Mouse (Mus musculus): Measurements from ENCODE around the gene Rab5if. TPM values are rescaled to one million over a fixed set of nuclear protein-coding genes. Genes with fewer than 3 reads are reported as not detected.
"Not testable (repeated sequence)": the region's sequence is repeated elsewhere in the genome, so short reads cannot be mapped to it uniquely, and the experiment has no call there.

Gene Rab5if
- 115 and 137 TPM in 2 replicates for total RNA-seq (2014; rRNA removed)
- polyA plus RNA-seq (2015; fragmentation: Nextera tagmentation; extraction: Ambion mirVana): 149 and 155 TPM in 2 replicates

GRCm38 (mm10) chr2:156862772-156863486 is at the start of gene Rab5if:
Rab5if (plus strand) TSS chr2:156863128.
- Histone ChIP-seq H3K4me2 (ENCODE audit: low read depth, low read length, poor library complexity, severe bottlenecking) (peak within 1 kb of the TSS; percentile 91), H3K36me3 (ENCODE audit: insufficient read depth, low read length) (peaks cover 17% of the 10 kb centered on the region; the same call in 1 of the 2 replicates), H3K27me3 (ENCODE audit: insufficient read depth, low read length) (no peaks in the 10 kb centered on the region), H3K27ac (ENCODE audit: low read depth, low read length) (peak within 1 kb of the TSS; percentile 87), H3K9ac (replicated peaks; ENCODE audit: low read length, poor library complexity, severe bottlenecking) (peak within 1 kb of the TSS; percentile 98), H3K4me3 (ENCODE audit: low read depth, low read length) (peak within 1 kb of the TSS; percentile 100), H3K4me1 (ENCODE audit: insufficient read depth, low read length) (peaks cover 5% of the 10 kb centered on the region; the same call in 1 of the 2 replicates), H3K9me3 (ENCODE audit: low read length) (no peaks in the 10 kb centered on the region)
- peak; percentile 96 for ATAC-seq (ENCODE audit: low FRiP score)
- DNase-seq (ENCODE audit: low spot score): peak; percentile 98
- WGBS: 0% methylated on average over 70 of the region's 98 CpGs
- peak; percentile 82 for TF ChIP-seq CTCF (IDR thresholded peaks at IDR 0.05)

- ATAC-seq (ENCODE audit: low FRiP score): no peak
- Histone ChIP-seq H3K9ac (replicated peaks; ENCODE audit: low read length, poor library complexity, severe bottlenecking) (no peak overlapping the region), H3K4me2 (ENCODE audit: low read depth, low read length, poor library complexity, severe bottlenecking) (no peak overlapping the region), H3K9me3 (ENCODE audit: low read length) (no peaks in the 10 kb centered on the region), H3K4me3 (ENCODE audit: low read depth, low read length) (no peak overlapping the region), H3K4me1 (ENCODE audit: insufficient read depth, low read length) (no peaks in the 10 kb centered on the region), H3K27me3 (ENCODE audit: insufficient read depth, low read length) (no peaks in the 10 kb centered on the region), H3K27ac (ENCODE audit: low read depth, low read length) (no peak overlapping the region), H3K36me3 (ENCODE audit: insufficient read depth, low read length) (no peaks in the 10 kb centered on the region)
- WGBS: 9% methylated on average over 8 of the region's 8 CpGs
- TF ChIP-seq CTCF (IDR thresholded peaks at IDR 0.05): no peak
- DNase-seq (ENCODE audit: low spot score): peak; percentile 11
Observed at GRCm38 (mm10) chr2:156814344-156814801, 48.6 kb upstream of the Rab5if start.

DNA sequence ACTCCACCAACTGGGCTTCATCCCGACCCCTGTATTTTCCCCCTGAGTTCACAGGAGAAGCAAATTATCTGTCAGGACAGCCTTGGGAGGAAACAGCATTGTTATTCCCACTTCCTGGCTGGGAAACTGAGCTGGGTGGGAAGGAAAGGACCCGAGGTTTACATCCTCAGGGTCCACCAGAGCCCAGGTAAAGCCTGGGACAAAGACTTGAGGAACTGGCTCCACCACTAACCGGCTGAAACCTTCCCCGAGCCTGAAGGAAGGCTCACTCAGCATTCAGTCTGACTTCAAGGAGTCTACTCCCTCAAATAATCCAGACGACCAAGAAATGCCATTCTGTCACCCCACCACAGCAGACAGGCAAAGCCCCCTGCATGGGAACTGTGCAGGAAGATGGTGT is 48.0 kb upstream of the Rab5if start:
- Histone ChIP-seq H3K27me3 (ENCODE audit: insufficient read depth, low read length) (no peaks in the 10 kb centered on the region), H3K27ac (ENCODE audit: low read depth, low read length) (no peak overlapping the region), H3K4me2 (ENCODE audit: low read depth, low read length, poor library complexity, severe bottlenecking) (no peak overlapping the region), H3K4me3 (ENCODE audit: low read depth, low read length) (no peak overlapping the region), H3K36me3 (ENCODE audit: insufficient read depth, low read length) (no peaks in the 10 kb centered on the region), H3K9me3 (ENCODE audit: low read length) (no peaks in the 10 kb centered on the region), H3K9ac (replicated peaks; ENCODE audit: low read length, poor library complexity, severe bottlenecking) (no peak overlapping the region), H3K4me1 (ENCODE audit: insufficient read depth, low read length) (no peaks in the 10 kb centered on the region)
- 34% methylated on average over 5 of the region's 5 CpGs for WGBS
- no peak for TF ChIP-seq CTCF (IDR thresholded peaks at IDR 0.05)
- DNase-seq (ENCODE audit: low spot score): no peak
- no peak for ATAC-seq (ENCODE audit: low FRiP score)

DNA sequence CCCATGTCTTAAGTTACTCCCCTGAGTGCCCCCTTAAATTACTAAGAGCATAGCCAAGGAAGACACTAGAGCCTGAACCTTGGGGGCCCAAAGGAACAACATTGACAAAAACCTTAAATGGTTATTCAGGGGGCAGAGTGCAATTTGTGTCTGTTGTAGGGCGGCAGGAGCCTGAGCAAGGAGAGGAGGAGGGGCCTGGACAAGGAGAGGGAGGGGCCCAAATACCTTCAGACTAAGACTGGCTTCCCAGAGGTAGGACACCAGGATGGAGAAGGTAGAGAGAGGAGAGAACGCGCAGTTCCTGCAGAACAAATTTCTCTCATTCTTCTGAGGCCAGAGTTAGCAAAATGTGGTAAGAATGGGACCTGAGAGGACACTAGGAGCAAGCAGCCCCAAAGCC is 47.5 kb upstream of the Rab5if start:
- DNase-seq (ENCODE audit: low spot score) (no peak), ATAC-seq (ENCODE audit: low FRiP score) (no peak)
- Histone ChIP-seq H3K27me3 (ENCODE audit: insufficient read depth, low read length) (no peaks in the 10 kb centered on the region), H3K27ac (ENCODE audit: low read depth, low read length) (no peak overlapping the region), H3K4me3 (ENCODE audit: low read depth, low read length) (no peak overlapping the region), H3K4me1 (ENCODE audit: insufficient read depth, low read length) (no peaks in the 10 kb centered on the region), H3K36me3 (ENCODE audit: insufficient read depth, low read length) (no peaks in the 10 kb centered on the region), H3K9me3 (ENCODE audit: low read length) (no peaks in the 10 kb centered on the region), H3K4me2 (ENCODE audit: low read depth, low read length, poor library complexity, severe bottlenecking) (no peak overlapping the region), H3K9ac (replicated peaks; ENCODE audit: low read length, poor library complexity, severe bottlenecking) (no peak overlapping the region)
- WGBS: 73% methylated on average over 3 of the region's 3 CpGs
- no peak for TF ChIP-seq CTCF (IDR thresholded peaks at IDR 0.05)

DNA sequence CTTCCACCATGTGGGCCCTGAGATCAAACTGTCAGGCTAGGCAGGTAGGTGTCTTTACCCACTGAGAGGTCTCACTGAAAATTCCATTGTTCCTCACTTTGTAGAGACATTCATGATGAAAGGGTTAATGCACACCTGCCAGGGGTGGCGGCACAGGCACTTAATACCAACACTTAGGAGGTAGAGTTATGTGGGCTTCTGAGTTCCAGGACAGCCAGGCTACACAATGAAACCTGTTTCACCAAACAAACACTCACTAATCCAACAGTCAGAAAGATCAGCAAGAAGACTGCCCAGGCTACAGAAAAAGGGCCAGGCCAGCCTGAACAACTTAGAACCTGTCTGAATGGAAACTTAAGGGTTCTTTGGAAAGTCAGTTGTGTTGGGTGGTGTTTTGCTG is 46.8 kb upstream of the Rab5if start:
- Histone ChIP-seq H3K36me3 (ENCODE audit: insufficient read depth, low read length) (no peaks in the 10 kb centered on the region), H3K4me1 (ENCODE audit: insufficient read depth, low read length) (no peaks in the 10 kb centered on the region), H3K4me2 (ENCODE audit: low read depth, low read length, poor library complexity, severe bottlenecking) (no peak overlapping the region), H3K4me3 (ENCODE audit: low read depth, low read length) (no peak overlapping the region), H3K27ac (ENCODE audit: low read depth, low read length) (no peak overlapping the region), H3K9ac (replicated peaks; ENCODE audit: low read length, poor library complexity, severe bottlenecking) (no peak overlapping the region), H3K27me3 (ENCODE audit: insufficient read depth, low read length) (no peaks in the 10 kb centered on the region), H3K9me3 (ENCODE audit: low read length) (no peaks in the 10 kb centered on the region)
- no peak for DNase-seq (ENCODE audit: low spot score)
- no peak for TF ChIP-seq CTCF (IDR thresholded peaks at IDR 0.05)
- ATAC-seq (ENCODE audit: low FRiP score): no peak
- 74% methylated on average over 1 of the region's 1 CpGs for WGBS

- ATAC-seq (ENCODE audit: low FRiP score); H3K9me3 ChIP-seq (ENCODE audit: low read length); H3K9ac ChIP-seq (replicated peaks; ENCODE audit: low read length, poor library complexity, severe bottlenecking); H3K4me3 ChIP-seq (ENCODE audit: low read depth, low read length); H3K4me2 ChIP-seq (ENCODE audit: low read depth, low read length, poor library complexity, severe bottlenecking); H3K4me1 ChIP-seq (ENCODE audit: insufficient read depth, low read length); DNase-seq (ENCODE audit: low spot score); H3K27ac ChIP-seq (ENCODE audit: low read depth, low read length); H3K36me3 ChIP-seq (ENCODE audit: insufficient read depth, low read length); H3K27me3 ChIP-seq (ENCODE audit: insufficient read depth, low read length): not testable (repeated sequence)
- peak; percentile 10; the same call in 1 of the 2 replicates for TF ChIP-seq CTCF (IDR thresholded peaks at IDR 0.05)
- WGBS: 88% methylated on average over 6 of the region's 6 CpGs
Observed at GRCm38 (mm10) chr2:156825128-156825527, 37.8 kb upstream of the Rab5if start.

Data from midbrain, postnatal 0 days (tissue).